Mouse (Mus musculus): Measurements from ENCODE around the gene Hdac7.

GRCm38 (mm10) chr15:97809206-97809605, 35.1 kb downstream of the Hdac7 start:
- TF ChIP-seq CTCF (conservative IDR thresholded peaks at IDR 0.05; ENCODE audit: low read length) (no peak), POU5F1 (IDR thresholded peaks at IDR 0.05; ENCODE audit: borderline replicate concordance, low read length) (no peak)

All from E14TG2a.4 (cell line).